8 mouse cellular contexts compared by ENCODE assay signal in the genomic region with DNA sequence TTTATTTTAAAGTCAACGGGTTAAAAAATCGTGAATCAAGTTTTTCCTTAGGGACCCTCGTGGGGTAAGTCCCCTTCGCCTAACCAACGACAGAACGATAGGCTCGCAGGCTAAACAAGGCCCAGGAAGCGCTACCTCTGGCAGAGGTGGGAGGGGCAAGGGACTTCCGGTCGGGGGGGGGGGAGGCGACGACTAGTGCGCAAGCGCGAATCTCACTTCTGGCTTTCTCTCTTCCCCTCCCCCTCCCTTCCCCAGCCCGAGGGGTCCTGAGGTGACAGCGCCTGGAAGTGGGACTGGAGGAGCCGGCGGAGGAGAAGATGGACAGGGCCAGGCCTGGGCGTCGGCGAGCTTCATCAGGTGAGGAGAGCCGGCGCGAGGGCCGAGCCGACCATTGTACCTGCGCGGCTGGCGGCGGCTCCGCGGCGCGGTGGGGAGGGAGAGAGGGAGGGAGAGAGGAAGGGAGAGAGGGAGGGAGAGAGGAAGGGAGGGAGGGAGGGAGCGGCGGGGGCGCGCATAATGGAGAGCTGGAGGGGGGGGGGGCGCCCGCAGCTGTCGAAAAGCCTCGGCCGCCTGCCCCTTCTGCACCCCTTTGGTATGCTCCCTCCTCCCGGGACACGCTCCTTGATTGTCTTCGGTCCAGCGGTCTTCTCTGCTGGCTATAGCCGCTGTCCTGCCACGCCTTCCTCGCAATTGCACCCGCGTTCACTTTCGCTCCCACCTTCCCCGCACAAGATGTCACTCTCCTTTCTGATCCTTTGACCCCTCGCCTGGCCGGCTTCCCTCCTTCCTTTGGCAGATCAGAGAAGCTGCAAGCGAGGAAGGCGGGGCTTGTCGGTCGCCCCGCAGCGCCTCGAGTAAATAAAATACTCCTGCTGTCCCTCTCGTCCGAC. TPM values are rescaled to one million over a fixed set of nuclear protein-coding genes. Genes with fewer than 3 reads are reported as not detected.
DNase-seq lines count a peak whose midpoint lies in the region; ATAC-seq lines count a peak whose summit lies in the region.

No protein-coding gene starts in this region.

- WGBS in intestine, embryonic 16.5 days: under 1% methylated on average over 57 of the region's 66 CpGs

- no peaks in the 10 kb centered on the region for H3K9me3 ChIP-seq in intestine, embryonic 16.5 days (ENCODE audit: control insufficient read depth, low read length)

- H3K4me3 ChIP-seq in intestine, embryonic 16.5 days (ENCODE audit: low read length): peak overlapping the region; percentile 76

- peak; percentile 88 for ATAC-seq in intestine, embryonic 16.5 days

- peak; percentile 89 for DNase-seq in adrenal gland, postnatal 10 days
- DNase-seq in embryo, embryonic 9.5 days (ENCODE audit: extremely low spot score): peak; percentile 95
- DNase-seq in gastrocnemius, postnatal 4 days (ENCODE audit: low spot score in 2 of 2): peak; percentile 61 to 86
- DNase-seq in left cerebral cortex, postnatal 25 days (ENCODE audit: low spot score in 2 of 2): peak; percentile 82
- DNase-seq in mesoderm, embryonic 11.5 days (ENCODE audit: low read depth, low spot score): peak; percentile 93
- DNase-seq in right cerebral cortex, postnatal 36 days (ENCODE audit: low spot score in 2 of 2): peak; percentile 66 to 74
- peak; percentile 78 to 80 for DNase-seq in urinary bladder, postnatal 4 days (ENCODE audit: low spot score in 2 of 2)

- H3K27ac ChIP-seq in intestine, embryonic 16.5 days (ENCODE audit: low read length): peak overlapping the region; percentile 76

- intact Hi-C loops in left cerebral cortex, postnatal 25 days (cut with DNase I): loop anchor here (2.0 kb wide), 1 partner anchor 47 kb away; a partner anchor contains a TSS

- H3K4me1 ChIP-seq in intestine, embryonic 16.5 days (ENCODE audit: control insufficient read depth, insufficient read depth, low read length): peaks cover 8% of the 10 kb centered on the region; the same call in 1 of the 2 replicates

- H3K27me3 ChIP-seq in intestine, embryonic 16.5 days (replicated peaks; ENCODE audit: control insufficient read depth, insufficient read depth, low read length): no peaks in the 10 kb centered on the region

- H3K4me2 ChIP-seq in intestine, embryonic 16.5 days (ENCODE audit: low read depth, low read length): peak overlapping the region; percentile 45

- no peaks in the 10 kb centered on the region for H3K36me3 ChIP-seq in intestine, embryonic 16.5 days (ENCODE audit: control insufficient read depth, insufficient read depth, low read length)

- peak overlapping the region; percentile 84 for H3K9ac ChIP-seq in intestine, embryonic 16.5 days (ENCODE audit: low read depth, low read length)

RNA-seq across cellular contexts. Expression of a gene that starts 27.3 kb away (rescaled TPM):
- 10 to 100 TPM; 18.8 to 29.1 TPM for total RNA-seq in adrenal gland, postnatal 10 days (2021)
- total RNA-seq in gastrocnemius, postnatal 4 days (2021): 10 to 100 TPM; 27.3 to 28.4 TPM
- polyA plus RNA-seq in intestine, embryonic 16.5 days (2015; fragmentation: Nextera tagmentation; extraction: Ambion mirVana): 14.9 and 20.5 TPM in 2 replicates
- 10 to 100 TPM; 41.8 to 42.5 TPM for total RNA-seq in left cerebral cortex, postnatal 25 days (2021)

RNA-seq across cellular contexts. Expression of a gene that starts 37.8 kb away (rescaled TPM):
- total RNA-seq in adrenal gland, postnatal 10 days (2021): 10 to 100 TPM; 18.2 to 21.5 TPM
- 10 to 100 TPM in 1 of 2 experiments, 1 to 10 TPM in 1; 8.7 to 10.4 TPM for total RNA-seq in gastrocnemius, postnatal 4 days (2021)
- 25.7 and 30.4 TPM in 2 replicates for polyA plus RNA-seq in intestine, embryonic 16.5 days (2015; fragmentation: Nextera tagmentation; extraction: Ambion mirVana)
- 1 to 10 TPM; 9.5 to 9.8 TPM for total RNA-seq in left cerebral cortex, postnatal 25 days (2021)

RNA-seq across cellular contexts. Expression of a gene that starts 45.9 kb away (rescaled TPM):
- 10 to 100 TPM; 79.8 to 83.7 TPM for total RNA-seq in adrenal gland, postnatal 10 days (2021)
- 10 to 100 TPM; 59.0 to 66.2 TPM for total RNA-seq in gastrocnemius, postnatal 4 days (2021)
- polyA plus RNA-seq in intestine, embryonic 16.5 days (2015; fragmentation: Nextera tagmentation; extraction: Ambion mirVana): 161 and 177 TPM in 2 replicates
- total RNA-seq in left cerebral cortex, postnatal 25 days (2021): 100 to 1,000 TPM; 154 to 167 TPM

Comparison
In these comparisons a context has a peak if more than half of its experiments do, and no peak if none do; other contexts are left out.
1. Peak in every context shown above with its lines: DNase-seq, ATAC-seq, H3K4me3 ChIP-seq and H3K27ac ChIP-seq.